Mouse (Mus musculus) G1E-ER4 (cell line): ENCODE measurements around the gene Col5a2. TPM values are rescaled to one million over a fixed set of nuclear protein-coding genes. Genes with fewer than 3 reads are reported as not detected.

Experiments
- GATA1 ChIP-seq: IDR thresholded peaks from one replicate; pipeline ENCODE4 v1.8.0; 2012; ENCODE audit warnings: low read length, inconsistent platforms
- polyA plus RNA-seq: library from polyadenylated mRNA; stranded (reverse); fragments of >175 nt; gene quantifications from 2 replicates; pipeline ENCODE4 v1.2.3, GENCODE M21; 2012

Gene Col5a2
- polyA plus RNA-seq, 1 experiment = not detected

GRCm38 (mm10) chr1:45472751-45473150, 30.3 kb downstream of the Col5a2 start:
- TF ChIP-seq GATA1 = no peak

- TF ChIP-seq GATA1 = no peak
Observed at GRCm38 (mm10) chr1:45460767-45461166, 42.3 kb downstream of the Col5a2 start.

- no peak for TF ChIP-seq GATA1
Observed at GRCm38 (mm10) chr1:45455763-45456162, 47.3 kb downstream of the Col5a2 start.

- no peak for TF ChIP-seq GATA1
Observed at GRCm38 (mm10) chr1:45448856-45449255, 54.2 kb downstream of the Col5a2 start.

GRCm38 (mm10) chr1:45431922-45432321, 71.2 kb downstream of the Col5a2 start:
- TF ChIP-seq GATA1 = no peak

GRCm38 (mm10) chr1:45430520-45430919, 72.6 kb downstream of the Col5a2 start:
- TF ChIP-seq GATA1 = no peak

- no peak for TF ChIP-seq GATA1
Observed at GRCm38 (mm10) chr1:45423915-45424314, 79.2 kb downstream of the Col5a2 start.

- no peak for TF ChIP-seq GATA1
Observed at GRCm38 (mm10) chr1:45420554-45420953, 82.5 kb downstream of the Col5a2 start.

GRCm38 (mm10) chr1:45419858-45420257, 83.2 kb downstream of the Col5a2 start:
- TF ChIP-seq GATA1 = no peak

- TF ChIP-seq GATA1 = no peak
Observed at GRCm38 (mm10) chr1:45381866-45382265, 121.2 kb downstream of the Col5a2 start.

GRCm38 (mm10) chr1:45379992-45380690, 122.9 kb downstream of the Col5a2 start:
- no peak for TF ChIP-seq GATA1

GRCm38 (mm10) chr1:45365427-45365826, 137.7 kb downstream of the Col5a2 start:
- no peak for TF ChIP-seq GATA1

- TF ChIP-seq GATA1 = no peak
Observed at GRCm38 (mm10) chr1:45363274-45363673, 139.8 kb downstream of the Col5a2 start.

GRCm38 (mm10) chr1:45359673-45360072, 143.4 kb downstream of the Col5a2 start:
- no peak for TF ChIP-seq GATA1

GRCm38 (mm10) chr1:45359147-45359546, 143.9 kb downstream of the Col5a2 start:
- TF ChIP-seq GATA1 = no peak

GRCm38 (mm10) chr1:45358020-45358419, 145.1 kb downstream of the Col5a2 start:
- no peak for TF ChIP-seq GATA1

- TF ChIP-seq GATA1 = no peak
Observed at GRCm38 (mm10) chr1:45355944-45356343, 147.1 kb downstream of the Col5a2 start.

GRCm38 (mm10) chr1:45329149-45329548, 173.9 kb downstream of the Col5a2 start:
- no peak for TF ChIP-seq GATA1

Other genes with a start within 250 kb of the Col5a2 start
- gene Col3a1, start 191.7 kb downstream of the Col5a2 start, polyA plus RNA-seq = not detected in 2 replicates